Mouse (Mus musculus): ENCODE data around the gene Timp2.
A peak's percentile ranks its signal among the peaks of the same experiment; 100 is the strongest.

The Timp2 gene

DNA sequence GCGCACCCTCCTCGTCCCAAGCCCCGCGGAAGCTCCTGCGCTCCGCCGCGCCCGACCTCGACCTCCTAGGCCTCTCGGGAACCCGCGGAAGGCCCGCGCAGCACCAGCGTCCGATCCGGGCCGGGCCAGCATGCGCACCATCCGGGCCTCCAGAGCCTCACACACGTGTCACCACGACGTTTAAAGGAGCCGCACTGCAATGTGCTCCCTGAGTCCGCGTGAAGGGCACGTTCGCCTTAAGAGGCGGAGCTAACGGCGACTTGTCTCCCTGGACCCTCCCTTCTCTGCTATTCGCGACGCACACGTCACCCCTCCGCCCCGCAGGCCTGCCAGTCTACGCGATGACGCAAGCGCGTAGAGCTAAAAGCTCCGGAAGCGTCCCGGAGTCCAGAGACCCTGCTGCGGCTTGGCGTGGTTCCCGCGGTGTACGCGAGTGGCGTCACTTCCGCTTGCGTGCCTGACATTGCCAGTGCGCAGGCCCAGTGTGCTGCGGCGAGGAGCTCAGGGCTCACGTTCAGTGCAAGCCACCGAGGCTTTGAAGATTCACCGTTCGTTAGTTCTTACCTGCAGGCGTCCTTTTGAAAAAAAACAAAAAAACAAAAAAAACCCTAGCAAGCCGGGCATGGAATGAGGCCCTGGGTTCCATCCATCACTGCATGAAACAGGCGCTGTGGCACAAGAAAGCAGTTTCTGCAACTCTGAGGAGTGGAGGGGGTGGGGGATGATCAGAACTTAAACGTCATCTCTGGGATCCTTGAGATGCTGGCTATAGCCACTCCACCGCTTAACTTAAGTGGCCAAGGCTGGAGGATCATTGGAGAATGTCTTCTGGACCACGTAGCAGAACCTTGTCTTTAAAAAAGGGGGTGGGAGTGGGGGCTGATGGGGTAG lies 65.3 kb downstream of the Timp2 start, which contains the start of gene Usp36:
Gene Usp36, minus strand, starts transcription at position 246 of the 891 bp plus-strand sequence.
- peak; percentile 99 for DNase-seq (ENCODE audit: low spot score)

DNA sequence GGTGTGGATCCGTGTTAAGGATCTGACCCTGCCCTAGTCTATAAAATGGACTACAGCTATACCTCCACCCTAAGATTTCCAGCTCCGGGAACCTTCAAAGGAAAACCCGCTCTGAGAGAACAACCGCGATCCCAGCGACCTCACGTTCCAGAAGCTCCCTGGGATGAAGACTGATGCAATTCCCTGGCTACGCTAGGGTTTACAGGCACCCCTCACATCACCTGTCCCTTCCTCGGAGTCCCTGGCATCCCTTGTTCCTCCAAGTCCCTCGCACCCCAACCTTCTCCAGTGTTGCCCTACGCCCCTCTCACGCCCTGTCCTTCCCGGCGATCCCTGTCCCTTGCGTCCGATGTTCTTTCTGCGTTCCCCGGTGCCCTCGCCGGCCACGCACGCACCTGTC lies 66.0 kb downstream of the Timp2 start:
- no peak for DNase-seq (ENCODE audit: low spot score)

DNA sequence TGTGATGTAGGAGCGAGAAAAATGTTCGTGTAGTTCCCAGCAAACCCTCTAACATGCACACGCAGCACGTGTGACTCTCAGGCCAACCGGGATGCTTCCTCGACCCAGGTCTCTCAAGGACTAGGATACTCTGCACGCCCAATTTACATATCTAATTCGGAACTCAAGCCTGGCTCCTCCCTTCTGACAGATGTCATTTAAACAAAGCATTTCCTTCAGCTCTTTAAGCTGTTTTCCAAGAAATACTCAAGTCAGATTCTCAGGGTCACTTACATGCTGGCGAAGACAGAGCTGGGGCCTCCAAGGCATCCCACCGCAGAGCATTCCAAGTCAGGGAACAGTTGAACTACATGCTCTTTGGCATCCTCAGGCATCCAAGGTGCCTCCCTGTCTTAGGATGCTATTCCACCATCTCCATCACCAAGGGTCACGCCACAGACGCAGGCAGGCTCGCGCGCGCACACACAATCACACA lies 66.5 kb downstream of the Timp2 start:
- DNase-seq (ENCODE audit: low spot score) = peak; percentile 9

DNA sequence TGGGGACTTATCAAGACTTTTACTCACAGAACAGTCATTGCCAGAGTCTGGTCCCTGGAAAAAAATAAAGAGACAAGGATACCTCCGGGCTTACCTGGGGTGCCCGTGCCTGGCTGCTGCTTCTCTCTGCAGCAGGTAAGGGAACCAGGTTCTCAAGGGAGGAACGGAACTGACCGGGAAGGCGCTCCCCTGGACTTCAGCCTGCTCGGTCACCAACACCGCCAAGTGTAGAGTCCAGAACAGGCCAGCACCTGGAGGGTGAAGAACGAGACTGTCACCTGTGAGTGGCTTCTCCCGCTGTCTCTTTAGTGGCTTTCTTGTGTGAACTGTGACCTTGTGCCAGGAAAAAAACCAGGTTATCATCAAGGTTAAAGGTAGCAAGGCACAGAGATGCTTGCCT lies 68.0 kb downstream of the Timp2 start:
- no peak for DNase-seq (ENCODE audit: low spot score)

DNA sequence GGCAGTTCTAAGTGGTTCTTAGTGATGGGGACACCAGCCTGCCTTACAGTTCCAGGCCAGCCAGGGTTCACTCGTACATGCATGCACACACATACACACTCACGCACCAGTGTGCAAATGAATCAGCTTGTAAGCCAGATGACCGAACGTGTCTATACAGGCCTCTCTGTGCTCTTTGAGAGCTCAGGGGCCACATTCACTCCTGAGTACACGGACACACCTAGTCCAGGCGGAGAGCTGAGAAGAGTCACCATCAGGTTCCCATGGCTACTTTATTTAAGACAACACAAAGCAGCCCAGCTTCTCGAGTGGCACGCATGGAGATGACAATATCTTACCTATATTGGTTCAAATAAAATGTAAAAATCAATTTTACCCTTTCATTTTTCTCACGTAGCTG lies 69.1 kb downstream of the Timp2 start:
- DNase-seq (ENCODE audit: low spot score) = no peak

DNA sequence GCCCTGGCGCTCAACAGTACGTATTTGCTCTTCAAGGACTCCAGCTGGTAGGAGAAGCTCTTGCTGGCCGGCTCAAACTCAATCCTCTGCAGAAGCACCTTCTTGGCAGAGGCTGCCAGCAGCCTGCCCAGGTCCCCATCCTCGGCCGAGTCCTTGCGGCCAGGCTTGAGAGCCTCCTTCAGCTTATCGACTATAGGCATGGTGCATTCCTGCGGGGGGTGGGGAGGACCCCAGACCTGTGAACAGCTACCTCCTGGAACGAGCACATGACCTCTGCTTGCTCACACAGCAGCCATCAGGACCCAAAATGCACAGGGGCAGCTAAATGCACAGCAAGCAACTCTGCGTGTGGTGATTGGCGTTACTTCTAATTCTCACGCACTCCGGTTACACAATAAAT lies 69.7 kb downstream of the Timp2 start:
- DNase-seq (ENCODE audit: low spot score) = no peak

DNA sequence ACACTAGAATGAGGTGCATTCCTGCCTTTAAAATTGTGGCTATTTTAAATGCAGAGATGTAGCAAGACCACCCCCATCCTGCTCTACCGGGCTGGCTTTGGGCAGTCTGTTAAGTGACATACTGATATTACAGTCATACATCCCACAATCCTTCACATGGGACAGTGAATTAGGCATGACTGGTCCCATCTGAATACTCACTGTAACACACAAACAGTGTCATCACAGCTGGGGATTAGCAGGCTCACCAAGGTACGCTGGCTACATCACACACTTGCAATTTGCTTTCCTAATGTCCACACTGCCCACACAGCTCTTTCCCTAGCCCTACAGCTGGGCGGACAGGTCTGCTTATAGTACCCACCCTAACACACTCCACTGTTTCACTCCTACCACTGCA lies 75.3 kb downstream of the Timp2 start:
- no peak for DNase-seq (ENCODE audit: low spot score)

DNA sequence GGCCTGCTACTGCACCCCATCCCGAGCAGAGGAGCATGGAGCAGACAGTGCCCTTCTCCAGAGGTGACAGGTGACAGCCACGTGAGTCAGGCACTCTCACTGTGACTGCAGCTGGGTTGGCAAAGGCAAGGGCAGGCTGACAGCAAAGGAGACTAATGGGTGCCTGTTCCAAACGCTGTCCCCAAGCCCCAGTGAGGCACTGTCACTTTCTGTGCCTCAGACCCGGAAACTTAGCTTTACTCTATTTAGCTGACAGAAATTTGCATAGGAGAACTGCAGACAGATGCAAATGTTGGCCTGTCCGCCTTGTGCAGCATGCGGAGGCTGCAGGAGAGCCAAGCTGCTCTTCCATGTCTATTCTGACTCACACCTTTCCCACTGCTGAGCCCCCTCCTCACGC lies 79.2 kb downstream of the Timp2 start:
- no peak for DNase-seq (ENCODE audit: low spot score)

DNA sequence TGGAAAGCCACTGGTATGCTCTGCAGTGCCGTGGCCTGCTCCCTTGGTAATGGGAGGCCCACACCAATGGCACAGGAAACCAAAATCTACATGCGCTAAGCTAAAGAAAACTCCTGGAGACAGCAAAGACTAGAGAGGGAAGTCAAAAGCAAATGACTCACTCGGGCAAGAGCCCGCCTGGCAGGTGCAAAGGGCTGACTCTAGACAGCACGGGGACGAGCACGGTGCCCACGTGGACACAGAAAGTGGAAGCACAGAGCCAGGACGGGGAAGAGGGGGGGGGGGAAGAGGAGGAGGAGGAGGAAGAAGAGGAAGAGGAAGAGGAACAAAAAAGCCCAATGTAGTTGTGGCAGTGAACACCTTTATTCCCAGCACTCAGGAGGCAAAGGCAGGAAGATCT lies 80.4 kb downstream of the Timp2 start:
- DNase-seq (ENCODE audit: low spot score) = no peak

DNA sequence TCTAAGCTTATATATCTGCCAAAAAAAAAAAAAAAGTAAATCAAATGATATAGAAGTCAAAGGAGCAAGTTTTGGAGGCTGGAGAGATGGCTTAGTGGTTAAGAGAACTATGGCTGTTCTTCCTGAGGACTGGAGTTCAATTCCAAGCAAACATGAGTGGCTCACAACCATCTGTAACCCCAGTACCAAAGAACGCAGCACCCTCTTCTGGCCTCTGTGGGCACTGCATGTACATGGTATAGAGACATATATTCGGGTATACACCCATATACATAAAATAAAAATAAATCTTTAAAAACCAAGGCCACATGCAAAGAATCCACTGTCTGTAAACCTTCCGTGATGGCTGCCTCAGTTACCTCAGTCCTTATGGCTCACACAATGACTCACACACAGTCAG lies 85.7 kb downstream of the Timp2 start:
- no peak for DNase-seq (ENCODE audit: low spot score)

DNA sequence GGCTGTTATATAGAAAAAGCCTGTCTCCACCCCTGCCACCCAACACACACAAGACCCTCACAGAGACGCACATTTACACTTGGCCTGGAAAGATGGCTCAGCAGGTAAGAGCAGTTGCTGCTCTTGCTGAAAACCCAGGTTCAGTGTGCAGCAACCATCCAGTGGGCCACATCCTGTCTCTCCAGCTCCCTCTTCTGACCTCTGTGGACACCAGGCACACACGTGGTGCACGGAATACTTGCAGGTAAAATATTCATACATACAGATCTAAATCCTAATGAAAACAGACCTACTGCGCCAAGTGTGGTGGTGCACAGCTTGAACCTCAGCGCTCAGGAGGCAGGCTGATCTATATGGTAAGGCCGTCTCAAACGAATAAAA lies 88.9 kb downstream of the Timp2 start:
- DNase-seq (ENCODE audit: low spot score) = no peak

DNA sequence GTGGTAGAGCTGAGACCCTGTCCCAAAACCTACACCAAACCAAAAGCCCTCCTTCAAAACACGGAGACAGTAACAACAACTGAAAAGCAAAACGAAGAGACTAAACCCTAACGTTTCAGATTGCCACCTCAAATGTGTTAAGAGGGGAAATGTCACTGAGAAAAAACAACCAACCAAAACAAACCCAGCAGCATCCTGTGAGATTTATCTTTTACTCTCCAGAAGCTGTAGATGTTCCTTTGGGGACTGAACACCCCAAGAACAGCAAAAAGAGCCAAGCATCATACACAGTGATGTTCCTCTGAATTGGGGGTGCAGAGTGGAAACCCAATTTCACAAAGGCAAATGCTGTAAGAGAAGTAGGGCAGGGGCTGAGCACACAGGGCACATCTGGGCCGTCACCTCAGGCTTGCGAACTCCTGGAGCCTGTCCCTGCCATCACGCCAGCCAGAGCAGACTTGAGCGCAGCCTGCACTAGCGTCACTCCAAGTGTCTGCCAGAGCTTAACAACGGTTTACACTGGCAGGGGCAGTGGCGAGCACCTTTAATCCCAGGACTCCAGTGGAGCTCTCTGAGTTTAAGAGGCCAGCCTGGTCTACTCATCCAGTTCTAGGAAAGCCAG lies 89.4 kb downstream of the Timp2 start:
- DNase-seq (ENCODE audit: low spot score) = no peak

DNA sequence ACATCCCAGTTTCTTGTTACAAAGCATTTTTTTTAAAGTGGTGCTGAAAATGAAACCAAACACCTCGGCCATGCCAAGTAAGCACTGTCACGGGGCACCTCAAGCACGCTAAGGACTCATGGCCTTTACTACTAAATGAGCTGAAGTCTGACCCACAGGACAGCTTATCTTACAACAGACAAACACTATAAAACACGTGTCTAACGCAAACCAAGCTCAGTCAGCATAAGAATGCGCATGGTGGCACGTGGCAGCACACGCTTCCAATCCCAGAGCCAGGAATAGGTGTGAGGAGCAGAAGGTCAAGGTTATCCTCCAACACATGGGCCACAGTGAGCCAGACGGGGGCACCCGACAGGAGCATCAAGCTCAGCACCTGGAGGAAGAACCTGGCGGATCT lies 89.9 kb downstream of the Timp2 start:
- DNase-seq (ENCODE audit: low spot score) = no peak

DNA sequence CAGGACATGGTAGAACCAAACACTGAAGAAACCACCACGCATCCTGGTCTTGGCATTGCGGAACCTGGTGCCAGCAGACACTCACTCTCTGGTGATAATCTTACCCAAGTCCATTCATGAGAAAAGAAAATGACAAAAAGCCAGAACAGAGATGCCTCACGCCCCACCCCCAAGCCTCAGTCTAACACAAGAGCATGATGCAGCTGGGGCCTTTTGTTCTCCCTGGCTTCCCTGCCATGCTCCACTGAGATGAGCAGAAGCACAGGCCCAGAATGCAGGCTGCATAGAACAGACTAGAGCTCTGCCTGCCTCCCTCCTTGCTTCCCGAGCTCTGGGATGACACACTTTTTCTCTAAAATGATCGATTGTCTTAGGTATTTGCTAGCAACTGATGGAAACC lies 92.4 kb downstream of the Timp2 start:
- DNase-seq (ENCODE audit: low spot score) = no peak

DNA sequence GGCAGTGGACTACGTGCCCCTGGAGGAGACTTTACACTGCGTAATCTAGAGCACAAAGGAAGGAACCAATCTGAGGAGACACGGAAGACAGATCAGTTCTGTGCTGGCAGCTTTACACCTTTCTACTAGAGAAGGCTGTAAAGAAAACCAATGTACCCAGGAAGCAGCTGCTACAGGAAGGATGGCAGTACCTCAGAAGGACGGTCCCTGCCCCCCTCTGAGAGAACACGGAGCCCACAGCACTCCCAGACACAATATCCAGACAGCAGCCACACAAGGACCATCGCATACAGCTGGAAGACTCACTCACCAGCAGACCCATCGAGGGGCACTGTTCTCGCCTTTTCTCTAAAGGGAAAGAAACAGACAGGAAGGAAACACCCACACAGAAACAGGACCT lies 95.5 kb downstream of the Timp2 start:
- no peak for DNase-seq (ENCODE audit: low spot score)

DNA sequence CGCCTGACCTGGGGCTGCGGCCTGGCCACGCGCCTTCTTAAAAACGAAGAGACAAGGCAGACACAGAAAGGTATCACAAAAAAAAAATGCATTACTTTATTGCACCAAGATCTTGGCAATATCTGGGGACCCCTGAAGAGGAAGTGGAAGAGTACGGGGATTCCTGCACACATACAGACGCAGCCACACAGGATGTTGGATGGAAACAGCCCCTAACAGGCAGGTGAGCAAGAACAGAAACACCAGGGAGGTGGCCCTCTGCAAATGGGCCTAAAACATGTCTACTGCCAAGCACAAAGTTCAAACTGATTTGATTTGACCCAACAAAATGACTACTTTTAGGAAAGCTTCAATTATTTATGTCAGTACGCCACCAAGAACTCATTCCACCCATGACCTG lies 96.0 kb downstream of the Timp2 start:
- DNase-seq (ENCODE audit: low spot score) = no peak

DNA sequence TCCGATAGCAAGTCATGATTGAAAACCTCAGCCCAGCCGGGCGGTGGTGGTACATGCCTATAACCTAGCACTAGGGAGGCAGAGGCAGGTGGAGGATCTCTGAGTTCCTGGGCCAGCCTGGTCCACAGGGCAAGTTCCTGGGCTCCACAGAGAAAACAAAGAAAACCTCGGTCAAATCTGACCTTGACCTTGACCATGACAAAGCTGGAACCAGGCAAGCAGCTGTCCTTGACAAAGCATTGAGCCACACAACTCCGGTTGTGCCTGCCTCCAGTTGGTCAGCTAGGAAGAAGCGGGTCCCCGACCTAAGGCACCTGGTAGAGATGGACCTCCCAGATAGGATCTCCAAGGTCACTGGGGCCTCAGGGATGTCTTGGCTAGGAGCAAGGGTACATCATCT lies 99.2 kb downstream of the Timp2 start:
- DNase-seq (ENCODE audit: low spot score) = no peak

DNA sequence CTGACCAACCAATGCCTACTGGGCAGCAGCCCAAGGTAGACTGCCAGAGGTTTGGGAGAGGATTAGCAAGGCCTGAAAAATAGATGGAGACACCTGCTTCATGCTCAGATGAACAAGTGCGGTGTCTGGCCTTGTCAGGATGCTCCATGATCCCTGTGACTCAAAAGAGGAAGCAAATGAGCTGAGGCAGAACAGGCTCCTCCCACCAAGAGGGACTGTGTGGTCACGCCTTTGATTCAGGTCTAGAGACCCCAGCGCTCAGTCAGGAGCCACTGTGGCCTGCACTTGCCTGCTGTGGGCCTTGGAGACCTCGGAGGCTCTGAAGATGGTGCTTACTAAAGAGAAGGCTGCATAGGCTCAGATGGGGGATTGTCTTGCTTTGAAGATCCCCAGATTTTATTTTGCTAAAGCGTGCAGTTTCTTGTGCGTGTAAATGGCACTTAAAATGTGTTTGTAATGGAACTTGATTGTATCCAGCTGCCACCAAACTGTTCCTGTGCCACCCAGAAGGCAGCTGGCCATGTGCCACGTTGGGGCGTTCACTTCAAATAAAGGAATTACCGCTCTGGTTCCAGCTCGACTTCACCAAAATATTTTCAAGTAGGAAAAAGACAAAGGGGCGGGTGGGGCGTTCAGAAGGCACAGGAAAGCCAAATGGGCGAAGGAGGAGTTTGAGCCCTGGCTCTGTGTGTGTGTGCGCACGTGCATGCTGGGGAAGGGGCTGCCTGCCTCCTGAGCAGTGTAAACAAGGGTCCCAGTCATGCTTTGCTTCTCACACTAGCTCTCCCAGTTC lies 101.2 kb downstream of the Timp2 start:
- no peak for DNase-seq (ENCODE audit: low spot score)

DNA sequence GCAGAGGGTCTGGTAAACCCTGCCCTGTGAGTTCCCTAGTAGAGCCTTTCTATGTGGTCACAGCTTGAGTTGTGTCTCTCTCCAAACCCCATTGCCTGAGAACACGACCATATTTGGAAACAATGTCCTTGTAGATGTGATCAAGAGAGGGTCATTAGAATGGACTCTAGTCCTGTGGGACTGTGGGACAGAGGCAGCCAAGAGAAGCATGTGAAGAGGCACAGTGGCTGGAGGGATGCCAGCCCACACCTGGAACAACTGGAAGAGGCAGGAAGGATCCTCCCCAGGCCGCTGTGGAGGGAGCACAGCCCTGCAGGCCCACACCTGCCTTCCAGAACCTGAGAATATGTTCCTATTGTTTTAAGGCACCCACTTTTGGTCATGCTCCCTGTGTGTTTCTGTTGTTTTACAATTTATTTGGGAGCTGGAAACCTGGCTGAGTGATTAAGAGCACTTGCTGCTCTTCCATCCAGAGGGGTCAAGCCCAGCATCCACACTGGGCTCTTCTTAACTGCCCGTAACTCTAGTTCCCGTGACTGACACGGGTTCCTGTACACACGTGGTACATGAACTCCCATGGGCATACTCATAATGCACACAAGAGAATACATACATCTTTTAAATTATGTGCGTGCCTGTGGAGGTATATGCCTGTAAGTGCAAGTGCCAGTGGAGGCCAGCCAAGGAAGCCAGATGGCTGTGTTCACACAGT lies 101.9 kb downstream of the Timp2 start:
- DNase-seq (ENCODE audit: low spot score) = no peak
